Mouse (Mus musculus): ENCODE measurements around the gene Zmynd8. TPM values are rescaled to one million over a fixed set of nuclear protein-coding genes. Genes with fewer than 3 reads are reported as not detected.
"Not testable (repeated sequence)": the region's sequence is repeated elsewhere in the genome, so short reads cannot be mapped to it uniquely, and the experiment has no call there.

Gene Zmynd8
- polyA plus RNA-seq, 1 experiment, result 27.9 TPM

DNA sequence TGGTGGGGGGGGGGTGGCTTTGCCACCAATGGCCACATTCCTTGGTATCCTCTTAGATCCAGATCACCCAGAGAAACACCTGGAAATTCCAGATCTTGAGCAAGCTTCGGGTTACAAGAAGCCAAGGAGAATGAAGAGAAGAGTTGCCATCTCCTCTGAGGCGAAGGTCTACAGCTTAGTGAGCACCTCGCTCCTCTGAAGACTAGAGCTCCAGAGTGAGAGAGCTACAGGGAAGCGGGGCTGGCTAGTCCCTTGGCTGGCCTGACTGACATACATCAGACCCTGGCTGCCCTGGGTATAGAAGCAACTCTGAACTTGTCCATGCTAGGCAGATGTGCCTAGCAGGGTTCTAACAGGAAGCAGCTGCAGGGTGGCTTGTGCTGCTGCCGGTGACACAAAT is 89.7 kb downstream of the Zmynd8 start:
- DNase-seq (ENCODE audit: low read depth), result no peak

DNA sequence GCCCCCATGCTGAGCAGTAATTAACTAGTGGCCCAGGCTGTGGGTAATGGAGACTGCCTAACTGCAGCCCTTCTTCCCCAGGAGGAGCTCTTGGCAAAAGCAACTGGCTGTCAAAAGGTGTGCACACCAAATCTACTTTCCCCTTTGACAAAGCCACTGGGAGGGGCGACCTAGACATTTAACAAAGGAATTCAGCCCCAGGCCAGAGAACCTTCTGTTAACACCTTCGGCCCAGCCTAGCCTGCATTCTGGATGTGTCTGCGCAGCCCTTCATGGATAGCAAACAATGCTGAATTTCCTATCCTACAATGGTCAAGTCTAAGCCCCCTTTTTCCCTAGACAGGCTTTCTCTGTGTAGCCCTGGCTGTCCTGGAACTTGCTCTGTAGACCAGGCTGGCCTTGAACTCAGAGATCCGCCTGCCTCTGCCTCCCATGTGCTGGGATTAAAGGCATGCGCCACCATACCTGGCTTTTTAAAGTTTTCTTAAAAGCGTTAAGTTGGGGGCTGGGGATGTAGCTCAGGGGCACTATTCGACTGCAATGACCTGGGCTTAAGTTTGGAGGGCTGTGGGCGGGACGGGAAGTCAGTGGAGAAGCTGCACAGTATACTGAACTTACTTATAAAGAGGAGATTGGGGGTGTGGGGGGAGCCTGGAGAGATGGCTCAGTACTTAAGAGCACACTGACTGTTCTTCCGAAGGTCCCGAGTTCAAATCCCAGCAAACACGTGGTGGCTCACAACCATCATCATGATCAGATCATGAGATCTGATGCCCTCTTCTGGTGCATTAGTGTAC is 90.4 kb downstream of the Zmynd8 start:
- no peak for DNase-seq (ENCODE audit: low read depth)

DNA sequence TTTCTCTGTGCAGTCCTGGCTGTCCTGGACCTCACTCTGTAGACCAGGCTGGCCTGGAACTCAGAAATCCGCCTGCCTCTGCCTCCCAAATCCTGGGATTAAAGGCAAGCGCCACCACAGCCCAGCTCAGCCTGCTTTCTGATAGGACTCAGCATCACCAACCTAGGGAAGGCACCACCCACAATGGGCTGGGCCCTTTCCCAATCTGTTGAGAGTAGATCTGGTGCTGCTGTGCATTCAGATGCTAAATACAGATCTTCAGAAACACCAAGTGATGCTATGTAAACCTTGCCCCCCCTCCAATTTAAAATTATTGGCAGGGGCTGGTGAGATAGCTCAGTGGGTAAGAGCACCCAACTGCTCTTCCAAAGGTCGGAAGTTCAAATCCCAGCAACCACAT is 98.6 kb downstream of the Zmynd8 start:
- not testable (repeated sequence) for DNase-seq (ENCODE audit: low read depth)

DNA sequence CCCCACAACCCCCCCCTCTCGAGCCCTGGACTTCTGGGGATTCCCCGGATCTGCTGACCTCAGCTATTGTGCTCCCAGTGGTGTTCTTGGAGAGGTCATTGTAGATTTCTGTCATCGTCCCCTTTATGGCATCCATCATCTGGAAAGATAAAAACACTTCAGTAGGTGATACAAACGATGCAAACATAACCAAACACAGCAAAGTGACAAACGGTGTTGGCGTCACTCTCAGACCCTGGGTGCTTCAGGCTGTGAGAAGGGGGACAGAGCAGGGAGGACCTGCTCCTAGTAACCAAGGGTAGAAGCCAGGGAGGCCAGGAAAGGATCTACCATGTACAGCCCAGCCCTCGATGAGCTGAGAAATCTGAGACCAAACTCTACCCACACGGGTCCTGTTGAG is 100.9 kb downstream of the Zmynd8 start:
- DNase-seq (ENCODE audit: low read depth), result no peak

DNA sequence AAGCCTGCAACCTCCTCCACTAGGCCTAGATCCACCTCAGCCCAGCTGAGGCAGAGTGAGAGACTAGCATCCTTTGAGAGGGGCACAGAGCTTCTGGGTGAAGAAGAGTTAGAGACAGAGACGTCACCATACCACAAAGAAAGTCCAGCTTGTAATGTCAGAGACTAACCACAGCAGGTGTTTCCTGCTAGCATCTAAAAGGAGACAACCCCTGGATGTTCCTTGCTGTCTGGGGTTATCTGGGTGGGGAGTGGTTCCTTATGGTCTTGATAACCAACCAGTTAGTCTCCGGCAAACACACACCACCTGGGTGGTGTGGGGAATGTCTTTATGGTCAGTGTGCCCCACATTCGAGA is 105.6 kb downstream of the Zmynd8 start:
- DNase-seq (ENCODE audit: low read depth), result no peak

DNA sequence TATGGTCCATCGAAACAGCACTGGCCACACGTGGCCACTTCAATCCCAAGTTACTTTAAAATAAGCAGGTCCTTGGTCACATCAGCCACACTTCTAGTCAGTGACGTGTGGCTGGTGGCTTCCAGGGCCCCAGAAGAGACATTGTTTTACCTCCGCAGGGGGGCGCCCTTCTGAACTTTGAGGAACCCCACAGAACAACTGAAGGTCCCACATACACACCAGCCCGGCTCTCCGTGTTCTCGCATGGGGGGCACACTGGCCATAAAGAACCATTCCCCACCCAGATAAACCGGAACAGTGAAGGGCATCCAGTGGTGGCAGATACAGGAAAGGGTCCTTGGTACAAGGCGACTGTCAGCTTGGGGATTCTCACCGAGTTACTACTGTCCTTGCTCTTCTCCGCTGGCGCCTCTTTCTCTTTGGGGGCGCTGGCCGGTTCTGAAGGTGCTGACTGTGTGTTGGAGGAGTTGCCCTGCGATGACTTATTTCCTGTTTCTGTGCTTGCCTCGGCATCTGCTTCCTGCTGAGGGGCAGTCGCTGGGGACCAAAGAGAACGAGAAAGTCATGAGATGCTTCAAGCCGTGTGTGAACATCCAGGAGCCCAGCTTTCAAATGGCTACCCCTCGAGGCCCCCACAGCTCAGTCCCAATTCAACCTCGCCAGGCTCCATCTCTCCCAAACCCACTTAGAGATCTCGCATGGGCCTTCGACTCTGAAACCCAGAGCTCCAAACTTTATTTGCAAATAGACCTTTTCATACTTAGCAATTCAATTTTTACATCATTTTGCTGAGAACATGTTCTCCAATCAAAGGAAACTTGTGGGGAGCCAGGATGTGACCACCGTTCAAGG is 106.2 kb downstream of the Zmynd8 start:
- no peak for DNase-seq (ENCODE audit: low read depth)

DNA sequence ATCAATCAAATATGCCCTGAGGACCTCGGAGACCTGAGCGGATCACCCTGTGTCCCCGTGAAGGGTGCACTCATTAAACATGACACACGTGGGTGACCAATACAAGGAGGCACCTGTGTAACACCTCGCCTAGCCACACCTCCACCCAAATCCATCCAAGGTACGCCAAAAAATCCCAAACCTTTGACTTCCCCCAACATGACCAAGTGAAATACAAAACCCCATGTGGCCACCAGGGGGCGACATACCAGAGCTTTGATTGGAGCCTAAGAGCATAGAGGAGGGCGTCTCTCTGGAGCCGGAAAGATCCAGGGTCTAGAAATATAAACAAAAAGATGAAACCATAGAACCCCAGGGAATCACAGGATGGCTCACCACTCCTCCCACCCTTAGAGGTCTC is 107.2 kb downstream of the Zmynd8 start:
- no peak for DNase-seq (ENCODE audit: low read depth)

DNA sequence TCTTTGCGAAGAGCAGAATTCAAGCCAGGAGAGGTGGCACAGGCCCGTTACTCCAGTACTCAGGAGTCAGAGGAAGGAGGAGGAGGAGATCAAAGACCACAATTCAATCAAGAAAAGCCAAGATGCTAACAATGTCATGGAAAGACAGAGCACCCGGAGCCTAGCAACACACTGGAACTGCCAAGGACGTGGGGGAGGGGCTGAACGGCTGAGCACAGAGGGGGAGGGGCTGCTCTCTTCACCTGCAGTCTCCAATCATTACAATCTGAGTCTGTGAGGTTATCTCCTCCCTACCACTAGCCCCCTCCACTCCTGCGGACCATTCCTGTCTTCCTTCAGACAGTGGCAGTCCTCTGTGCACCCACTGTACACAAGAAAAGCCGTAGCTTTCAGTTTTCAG is 107.8 kb downstream of the Zmynd8 start:
- no peak for DNase-seq (ENCODE audit: low read depth)

DNA sequence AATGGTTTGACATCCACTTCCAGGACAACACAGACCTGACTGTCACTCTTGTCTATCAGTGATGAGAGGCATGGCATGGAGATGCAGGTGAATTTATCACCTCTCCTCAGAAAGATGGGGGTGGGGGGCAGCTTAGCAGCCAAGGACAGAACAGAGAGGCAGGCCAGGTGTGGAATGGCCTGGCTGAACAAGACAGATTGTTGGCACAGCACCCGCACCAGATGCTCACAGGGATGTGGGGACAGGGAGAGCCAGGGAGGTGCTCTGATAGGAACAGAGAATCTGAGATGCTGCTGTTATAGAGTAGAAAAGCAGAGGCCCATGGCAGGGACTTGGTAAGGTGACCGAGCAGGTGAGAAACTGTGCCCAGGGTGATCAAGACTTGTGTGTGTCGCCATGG is 109.1 kb downstream of the Zmynd8 start:
- DNase-seq (ENCODE audit: low read depth), result no peak

DNA sequence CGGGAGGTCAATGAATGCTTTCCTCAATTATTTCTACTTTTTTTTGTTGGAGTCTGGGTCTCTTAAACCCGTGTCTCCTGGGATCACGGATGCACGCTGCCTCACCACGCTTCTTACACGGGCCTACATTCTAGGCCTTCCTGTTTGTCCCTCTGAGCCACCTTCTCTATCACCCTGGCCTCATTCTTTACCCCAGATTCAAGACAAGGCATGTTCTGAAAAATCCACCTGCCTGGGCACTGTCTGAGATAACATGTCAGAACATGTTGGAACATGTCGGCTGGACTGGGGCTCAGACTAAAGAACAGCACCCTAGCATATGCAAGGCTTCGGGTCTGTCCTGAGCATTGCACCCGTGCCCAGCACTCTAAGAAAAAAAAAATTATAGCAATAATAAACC is 110.0 kb downstream of the Zmynd8 start:
- DNase-seq (ENCODE audit: low read depth), result peak; percentile 56

DNA sequence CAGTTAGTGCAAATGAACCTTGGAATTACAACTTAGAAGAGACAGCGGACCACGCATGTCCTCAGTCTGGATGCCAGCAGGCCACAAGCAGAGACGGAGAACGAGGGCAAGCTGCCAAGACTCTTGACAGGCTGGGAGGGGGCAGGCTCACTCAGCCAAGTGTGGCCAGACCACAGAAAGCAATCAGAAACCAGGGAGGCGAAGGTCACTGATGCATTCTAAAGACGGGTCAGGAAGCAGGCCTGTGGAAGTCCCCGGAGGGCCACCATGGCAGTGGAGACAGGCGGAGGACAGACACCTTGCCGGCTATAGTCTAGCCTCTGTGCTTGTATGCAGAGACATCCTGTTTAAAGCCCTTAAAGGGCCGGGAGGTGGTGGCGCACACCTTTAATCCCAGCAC is 110.8 kb downstream of the Zmynd8 start:
- DNase-seq (ENCODE audit: low read depth), result no peak

DNA sequence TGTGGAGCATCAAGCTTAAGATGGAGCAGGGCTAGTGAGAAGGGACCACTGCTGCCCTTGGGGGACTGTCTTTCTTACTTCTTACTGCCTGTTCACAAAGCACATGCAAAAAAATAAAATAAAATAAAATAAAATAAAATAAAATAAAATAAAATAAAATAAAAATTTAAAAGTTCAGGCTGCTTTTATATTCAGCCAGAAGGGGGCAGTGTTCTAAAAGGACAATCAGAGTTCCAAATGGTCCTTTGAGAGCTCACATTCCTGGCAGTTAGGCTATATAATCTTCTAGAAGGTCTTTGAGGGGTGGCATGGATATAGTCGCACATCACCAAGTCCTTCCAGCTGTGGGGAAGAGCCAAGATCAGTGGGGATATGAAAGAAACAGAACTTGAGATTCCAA is 112.3 kb downstream of the Zmynd8 start:
- no peak for DNase-seq (ENCODE audit: low read depth)

DNA sequence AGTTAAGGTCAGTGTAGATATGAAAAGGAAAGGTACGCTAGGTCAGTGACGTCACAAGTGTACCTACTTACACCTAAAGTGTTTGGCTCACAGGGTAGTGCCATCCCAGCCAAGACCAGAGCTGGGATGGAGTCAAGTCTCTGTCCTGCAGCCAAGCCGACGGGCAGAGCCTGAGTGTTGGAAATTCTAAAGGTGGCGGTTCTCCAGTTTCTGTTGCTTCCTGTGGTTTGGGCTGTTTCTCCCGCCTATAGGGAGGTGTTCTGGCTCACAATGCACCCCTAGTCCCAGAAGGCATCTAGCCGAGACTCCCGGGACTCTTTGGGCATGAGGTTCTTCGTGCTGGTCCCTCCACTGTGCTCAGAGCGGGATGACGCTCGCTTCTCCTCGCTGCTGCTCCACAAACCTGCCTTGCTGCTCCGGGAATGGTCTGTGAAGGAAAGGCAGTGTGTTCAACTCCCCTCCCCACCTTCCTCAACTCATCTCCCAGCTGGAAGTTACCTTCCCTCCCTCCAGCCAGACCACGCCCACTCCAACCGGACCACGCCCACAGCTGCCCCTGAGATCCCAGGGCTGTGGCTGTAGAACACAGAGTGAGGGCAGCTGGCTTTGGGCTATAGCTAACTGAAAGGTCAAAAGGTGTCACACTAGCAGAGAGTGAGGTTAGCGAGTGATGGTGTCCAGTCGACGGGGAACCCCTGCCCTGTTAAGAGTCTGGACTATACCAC is 113.3 kb downstream of the Zmynd8 start:
- DNase-seq (ENCODE audit: low read depth), result no peak

DNA sequence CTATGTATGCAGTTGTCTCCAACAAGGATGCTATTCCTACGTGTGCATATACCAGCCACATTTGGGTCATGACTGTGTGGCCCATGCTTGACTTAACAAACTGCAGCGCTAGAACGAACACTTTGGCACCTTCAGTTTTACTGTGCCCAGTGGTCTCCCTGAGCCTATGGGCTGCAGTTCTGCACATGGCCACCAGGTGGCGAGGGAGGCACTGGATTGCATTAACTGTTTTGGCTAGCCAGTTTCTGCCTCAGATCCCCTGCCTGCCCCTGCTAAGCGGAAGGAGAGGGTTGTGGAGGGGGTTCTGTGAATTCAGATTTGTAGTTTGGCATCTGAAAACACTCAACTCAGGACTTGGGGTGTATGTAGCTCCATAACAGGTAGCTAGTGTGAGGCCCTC is 116.5 kb downstream of the Zmynd8 start:
- no peak for DNase-seq (ENCODE audit: low read depth)

DNA sequence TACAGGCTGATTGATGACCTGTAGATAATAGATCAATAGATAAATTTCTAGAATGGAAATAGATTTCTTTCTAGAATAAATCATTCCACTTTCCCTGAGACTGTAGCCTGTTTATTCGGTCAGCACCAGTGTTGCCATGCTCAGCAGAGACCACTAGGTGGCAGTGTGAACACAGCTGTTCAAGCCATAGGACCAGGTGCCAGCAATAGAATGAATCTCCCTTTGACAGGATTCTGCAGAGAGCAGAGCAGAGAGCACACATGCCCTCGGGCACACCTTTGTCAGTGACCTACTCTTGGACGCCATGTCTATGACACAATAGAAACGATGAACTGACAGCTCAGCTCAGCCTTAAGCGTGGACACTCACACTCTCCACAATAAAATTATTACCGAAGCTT is 119.9 kb downstream of the Zmynd8 start:
- peak; percentile 88 for DNase-seq (ENCODE audit: low read depth)

DNA sequence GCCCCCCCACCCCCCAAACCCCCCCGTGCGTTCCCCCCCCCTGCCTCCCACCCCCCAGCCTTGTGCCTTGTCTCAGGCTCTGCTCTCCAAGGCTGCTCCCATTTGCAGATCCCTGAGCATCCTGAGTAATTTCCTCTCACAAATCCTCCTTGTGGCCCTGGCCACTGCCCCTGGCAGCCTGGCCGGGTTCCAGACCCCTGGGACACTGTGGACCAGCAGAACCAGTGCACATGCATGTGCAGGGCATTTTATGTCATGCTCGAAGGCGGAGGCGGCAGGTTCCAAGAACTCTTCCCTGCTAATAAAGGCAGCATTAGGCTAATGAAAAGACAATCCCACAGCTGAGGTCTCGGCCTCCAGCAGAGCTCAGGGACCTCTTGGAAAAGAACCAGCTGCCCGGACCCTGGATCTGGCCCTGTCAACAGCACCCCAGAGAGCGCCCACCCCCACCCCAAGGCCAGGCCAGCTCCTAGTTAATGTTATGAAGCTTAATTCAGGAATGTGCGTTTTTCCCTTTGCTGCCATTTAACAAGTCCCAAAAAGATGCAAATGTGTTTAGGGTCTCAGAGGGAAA is 129.4 kb downstream of the Zmynd8 start:
- DNase-seq (ENCODE audit: low read depth), result no peak

DNA sequence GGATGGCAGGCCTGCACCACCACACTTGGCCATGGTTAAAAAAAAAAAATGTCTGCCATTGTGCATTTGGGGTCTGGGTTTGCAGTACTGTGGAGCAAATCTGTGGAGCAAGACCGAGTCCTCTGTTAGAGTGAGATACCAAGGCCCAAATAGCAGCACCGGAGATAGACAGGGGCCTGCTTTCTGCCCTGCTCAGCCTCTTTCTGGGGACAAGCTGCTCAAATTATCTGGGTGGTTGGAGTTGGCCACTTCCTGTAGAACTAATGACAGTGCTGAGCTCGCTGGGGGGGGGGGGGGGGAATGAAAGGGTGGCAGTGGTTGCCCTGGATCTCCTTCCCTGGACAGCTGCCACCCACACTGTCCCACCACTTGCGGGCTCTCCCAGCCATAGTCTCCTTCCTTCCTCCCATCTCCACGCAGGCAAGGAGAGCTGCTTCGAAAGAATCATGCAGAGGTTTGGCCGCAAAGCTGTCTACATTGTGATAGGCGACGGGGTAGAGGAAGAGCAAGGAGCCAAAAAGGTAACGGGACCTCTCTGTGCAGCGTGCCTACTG is 129.9 kb downstream of the Zmynd8 start:
- no peak for DNase-seq (ENCODE audit: low read depth)

DNA sequence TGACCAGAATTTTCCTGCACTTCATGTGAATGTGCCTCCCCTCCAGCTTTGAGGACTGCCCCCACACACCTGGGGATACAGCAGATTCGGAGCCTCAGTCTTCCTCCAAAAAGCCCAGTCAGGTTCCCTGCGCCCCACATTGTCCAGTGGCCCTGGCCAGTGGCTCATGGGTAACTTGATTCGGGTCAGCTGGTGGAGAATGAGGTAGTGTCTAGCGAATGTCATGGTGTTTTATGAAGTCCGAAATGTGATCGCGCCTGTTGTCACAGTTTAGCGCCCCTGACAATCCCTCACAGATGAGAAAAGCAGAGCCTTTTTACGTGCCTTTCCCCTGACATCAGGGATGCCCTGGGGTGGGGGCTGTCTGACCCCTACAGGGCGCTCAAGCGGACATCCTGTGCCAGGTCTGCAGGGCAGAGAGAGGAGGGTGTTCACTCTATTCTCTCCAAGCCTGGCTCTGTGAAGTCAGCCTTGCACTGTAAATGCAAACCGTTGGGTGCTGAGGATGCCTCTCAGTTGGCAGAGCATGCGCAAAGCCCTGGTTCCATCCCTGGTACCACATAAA is 139.3 kb downstream of the Zmynd8 start:
- no peak for DNase-seq (ENCODE audit: low read depth)

DNA sequence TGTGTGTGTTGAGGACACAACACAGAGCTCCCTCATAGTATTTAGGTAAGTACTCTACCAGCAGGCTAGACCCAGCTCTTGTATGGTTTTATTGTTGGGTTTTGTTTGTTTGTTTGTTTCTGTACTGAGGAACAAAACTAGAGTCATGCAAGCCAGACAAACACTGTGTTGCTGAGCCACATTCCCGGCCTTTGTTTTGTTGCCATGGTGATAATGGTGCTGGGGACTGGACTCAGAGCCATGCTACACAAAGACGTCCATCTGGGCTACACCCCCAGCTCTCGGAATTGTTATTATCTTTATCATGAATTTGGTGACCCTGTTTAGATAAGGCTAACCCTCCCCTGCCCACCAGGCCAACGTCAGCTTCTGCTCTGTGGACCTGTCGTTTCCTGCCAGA is 140.3 kb downstream of the Zmynd8 start:
- DNase-seq (ENCODE audit: low read depth), result no peak

DNA sequence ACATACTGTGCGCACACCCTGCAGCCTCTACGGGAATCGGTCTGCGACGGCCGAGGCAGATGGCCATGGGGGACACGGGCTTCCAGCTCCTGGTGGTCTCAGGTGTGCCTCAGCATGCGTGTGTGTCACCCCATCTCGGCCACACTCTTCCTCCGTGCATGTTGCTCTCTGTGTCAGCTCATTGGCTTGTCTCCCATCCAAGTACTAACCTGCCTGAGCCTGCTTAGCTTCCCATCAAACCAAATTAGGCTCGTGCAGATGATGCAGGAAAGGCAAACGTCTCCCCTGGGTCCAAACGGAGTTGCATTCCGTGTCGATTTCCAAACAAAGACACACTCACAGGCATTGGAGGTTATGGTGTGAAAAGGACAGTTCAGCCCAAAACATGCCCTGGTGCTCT is 141.0 kb downstream of the Zmynd8 start:
- no peak for DNase-seq (ENCODE audit: low read depth)

DNA sequence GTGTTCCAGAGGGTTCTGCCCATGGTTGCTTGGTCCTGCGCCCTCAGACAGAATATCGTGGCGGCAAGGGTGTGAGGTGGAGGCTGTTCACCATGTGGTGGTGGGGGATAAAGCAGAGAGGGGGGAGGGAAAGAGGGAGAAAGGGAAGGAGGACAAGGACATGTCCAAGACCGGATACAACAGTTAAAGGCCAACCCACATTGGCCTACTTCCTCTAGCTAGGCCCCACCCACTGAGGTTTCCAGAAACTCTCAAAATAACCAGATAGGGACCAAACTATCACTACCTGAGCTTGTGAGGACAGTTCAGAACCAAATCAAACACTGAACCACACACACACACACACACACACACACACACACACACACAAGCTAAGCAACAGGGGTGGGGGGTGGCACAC is 146.1 kb downstream of the Zmynd8 start:
- DNase-seq (ENCODE audit: low read depth), result no peak

DNA sequence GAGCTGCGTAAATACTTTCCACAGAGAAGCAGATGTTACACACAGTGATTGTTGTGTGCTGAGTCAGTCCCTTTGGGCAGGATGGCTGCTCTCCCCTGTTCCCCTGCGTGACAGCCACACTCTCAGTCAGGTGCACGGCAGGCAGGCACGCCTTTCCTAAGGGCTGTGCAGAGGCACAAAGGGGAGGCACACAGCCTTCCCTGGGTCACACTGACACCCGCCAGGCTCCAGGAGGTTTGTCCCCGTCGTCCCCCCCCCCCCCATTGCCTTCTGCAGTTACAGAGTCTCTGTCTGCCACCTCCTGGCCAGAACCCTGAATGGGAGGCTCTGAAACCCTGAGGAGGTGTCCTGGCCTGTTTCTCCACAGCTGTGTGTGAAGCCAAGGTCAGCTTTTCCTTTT is 147.7 kb downstream of the Zmynd8 start:
- DNase-seq (ENCODE audit: low read depth), result no peak
